Mouse (Mus musculus) neural tube, embryonic 14.5 days (tissue): ENCODE results near the gene Krtap21-1. TPM values are rescaled to one million over a fixed set of nuclear protein-coding genes. Genes with fewer than 3 reads are reported as not detected.

Source experiments
- ATAC-seq: fragments of 200-750 bp; cut with Nextera tagmentation; 2 replicates; pipeline ENCODE4 v1.8.0; 2017; ENCODE audit warnings: low read depth, mild to moderate bottlenecking, moderate TSS enrichment, moderate library complexity
- H3K27ac ChIP-seq: fragments of 300-500 bp; sonication (generic); 2 replicates; pipeline ENCODE4 v1.5.1; 2014; ENCODE audit warnings: low read depth, mild to moderate bottlenecking, control low read depth, low read length, moderate library complexity, mixed read lengths
- H3K27me3 ChIP-seq: fragments of 300-500 bp; sonication (generic); 2 replicates; pipeline ENCODE4 v1.6.1; 2014; ENCODE audit warnings: low read length; ENCODE audit not compliant: control insufficient read depth, insufficient read depth
- H3K36me3 ChIP-seq: fragments of 300-500 bp; sonication (generic); 2 replicates; pipeline ENCODE4 v1.6.1; 2014; ENCODE audit warnings: low read length, mixed read lengths; ENCODE audit not compliant: control insufficient read depth, insufficient read depth
- H3K4me1 ChIP-seq: fragments of 300-500 bp; sonication (generic); 2 replicates; pipeline ENCODE4 v1.6.1; 2014; ENCODE audit warnings: low read length; ENCODE audit not compliant: control insufficient read depth, insufficient read depth
- H3K4me2 ChIP-seq: fragments of 300-500 bp; sonication (generic); 2 replicates; pipeline ENCODE4 v1.6.1; 2014; ENCODE audit warnings: mild to moderate bottlenecking, low read depth, low read length, control low read depth
- H3K4me3 ChIP-seq: fragments of 300-500 bp; sonication (generic); 2 replicates; pipeline ENCODE4 v1.5.1; 2014; ENCODE audit warnings: low read depth, low read length, control low read depth, mixed read lengths
- H3K9ac ChIP-seq: fragments of 300-500 bp; sonication (generic); replicated peaks from 2 replicates; pipeline ENCODE4 v1.6.1; 2014; ENCODE audit warnings: low read depth, mild to moderate bottlenecking, control low read depth, low read length, mixed read lengths
- H3K9me3 ChIP-seq: fragments of 300-500 bp; sonication (generic); 2 replicates; pipeline ENCODE4 v1.6.1; 2016; ENCODE audit warnings: low read length; ENCODE audit not compliant: control insufficient read depth
- WGBS: fragments of 180-500 bp; shearing (Covaris S2); extraction: QIAGEN DNeasy Blood & Tissue Kit; methylation state at CpG from one replicate; pipeline ENCODE4 v1.1.7; 2014; 5-methylcytosine and 5-hydroxymethylcytosine counted together
- polyA plus RNA-seq: library from polyadenylated mRNA; unstranded; fragments of >200 nt; fragmentation: Nextera tagmentation; extraction: Ambion mirVana; gene quantifications from 2 replicates; pipeline ENCODE4 v1.2.1, GENCODE M21; 2014

The Krtap21-1 gene
- polyA plus RNA-seq, result not detected in 2 replicates

DNA sequence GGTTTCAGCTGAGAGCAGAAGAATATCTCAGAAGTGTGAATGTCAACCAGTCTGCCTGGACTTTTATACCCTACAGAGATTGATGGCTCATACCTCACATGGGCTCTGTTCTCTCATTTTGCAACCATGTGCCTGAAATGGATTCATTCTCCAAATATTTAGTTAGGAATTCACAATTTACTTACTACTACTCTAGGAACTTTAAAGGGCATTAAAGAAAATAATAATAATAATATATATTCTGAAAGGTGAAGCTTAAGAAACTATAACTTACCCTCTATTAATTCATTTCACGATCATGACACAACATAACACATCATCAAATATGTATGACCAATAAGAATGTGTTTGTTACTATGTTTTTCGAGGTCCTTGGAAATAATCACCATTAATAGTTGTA lies at the start of gene Krtap21-1:
Krtap21-1 (minus strand) TSS at position 101 of the 400 bp plus-strand sequence.
- H3K9ac ChIP-seq, result no peak within 1 kb of the TSS
- no peak for ATAC-seq
- WGBS, result 82% methylated on average over 2 of the region's 2 CpGs
- no peak within 1 kb of the TSS for H3K27ac ChIP-seq
- H3K27me3 ChIP-seq, result no peaks in the 10 kb centered on the region
- H3K4me3 ChIP-seq, result no peak within 1 kb of the TSS
- H3K4me2 ChIP-seq, result no peak within 1 kb of the TSS
- H3K36me3 ChIP-seq, result no peaks in the 10 kb centered on the region
- H3K9me3 ChIP-seq, result no peaks in the 10 kb centered on the region
- H3K4me1 ChIP-seq, result no peaks in the 10 kb centered on the region

DNA sequence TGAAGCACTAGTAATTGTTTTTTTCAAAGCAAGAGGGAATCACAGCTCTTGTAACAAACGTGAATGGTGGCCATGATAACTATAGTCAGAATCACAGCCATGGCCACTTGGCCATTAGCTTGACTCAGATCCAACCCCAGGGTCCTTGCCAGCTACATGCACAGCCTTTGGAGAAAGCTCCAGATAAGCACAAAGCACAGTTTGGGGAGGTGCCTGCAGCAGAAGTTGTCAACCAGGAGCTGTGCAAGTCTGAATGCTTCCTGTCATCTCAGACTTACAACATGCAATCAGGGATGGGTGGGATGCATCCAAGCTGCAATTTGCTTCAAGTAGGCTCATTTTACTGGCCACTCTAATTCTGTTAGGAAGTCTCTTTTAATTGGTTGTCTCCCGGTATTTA lies 25.9 kb upstream of the Krtap21-1 start:
- no peak overlapping the region for H3K4me2 ChIP-seq

DNA sequence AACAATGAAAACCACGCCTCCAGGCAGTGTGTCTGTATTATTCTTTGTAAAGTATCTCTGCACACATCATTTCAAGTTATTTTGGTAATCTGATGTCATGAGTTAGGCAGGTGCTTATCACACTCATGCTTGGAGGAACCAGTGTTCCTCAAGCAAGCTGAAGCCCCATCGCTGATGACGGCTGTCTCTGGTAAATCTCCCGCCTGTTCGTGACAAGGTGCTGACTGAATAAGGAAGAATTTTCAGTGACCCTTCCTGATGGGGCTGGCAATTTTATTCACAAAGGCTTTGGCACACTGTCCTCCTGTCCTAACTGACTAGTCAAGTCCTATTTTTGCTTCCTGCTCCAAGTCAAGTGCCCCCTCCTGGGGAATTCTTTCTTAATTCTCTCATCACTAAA lies 21.6 kb upstream of the Krtap21-1 start:
- Histone ChIP-seq H3K36me3 (no peaks in the 10 kb centered on the region), H3K4me3 (no peak overlapping the region), H3K27me3 (no peaks in the 10 kb centered on the region), H3K27ac (no peak overlapping the region), H3K9ac (no peak overlapping the region), H3K4me1 (no peaks in the 10 kb centered on the region), H3K4me2 (no peak overlapping the region), H3K9me3 (no peaks in the 10 kb centered on the region)
- WGBS, result 91% methylated on average over 5 of the region's 5 CpGs
- ATAC-seq, result no peak

More for the DNA sequence above, 25.9 kb upstream of the Krtap21-1 start:
- Histone ChIP-seq H3K27me3 (no peaks in the 10 kb centered on the region), H3K4me3 (no peak overlapping the region), H3K9ac (no peak overlapping the region), H3K36me3 (no peaks in the 10 kb centered on the region), H3K4me1 (no peaks in the 10 kb centered on the region), H3K27ac (no peak overlapping the region), H3K9me3 (no peaks in the 10 kb centered on the region)
- 69% methylated on average over 2 of the region's 2 CpGs for WGBS
- no peak for ATAC-seq

DNA sequence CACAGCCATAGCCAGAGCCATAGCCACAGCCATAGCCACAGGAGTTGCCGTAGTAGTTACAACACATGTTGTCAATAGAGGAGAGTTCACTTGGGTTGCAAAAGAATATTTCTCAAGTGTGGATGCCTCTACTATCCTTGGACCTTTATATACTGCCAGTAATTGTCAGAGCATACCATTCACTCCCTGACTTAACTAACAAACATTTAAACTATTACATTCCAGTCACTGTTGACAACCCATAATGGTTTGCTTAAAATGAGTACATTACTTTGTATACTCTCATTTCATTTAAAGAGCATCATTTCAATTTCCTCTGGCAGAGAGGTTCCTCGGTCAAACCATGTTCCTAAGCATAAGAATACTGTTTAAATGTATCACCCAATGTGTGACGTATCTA lies 16.3 kb upstream of the Krtap21-1 start, which contains the start of gene Krtap6-2:
Krtap6-2 (minus strand) TSS at position 101 of the 400 bp plus-strand sequence.
- Histone ChIP-seq H3K9me3 (no peaks in the 10 kb centered on the region), H3K9ac (no peak within 1 kb of the TSS), H3K4me2 (no peak within 1 kb of the TSS), H3K27me3 (no peaks in the 10 kb centered on the region), H3K36me3 (no peaks in the 10 kb centered on the region), H3K4me3 (no peak within 1 kb of the TSS), H3K27ac (no peak within 1 kb of the TSS), H3K4me1 (no peaks in the 10 kb centered on the region)
- 95% methylated on average over 3 of the region's 3 CpGs for WGBS
- no peak for ATAC-seq

DNA sequence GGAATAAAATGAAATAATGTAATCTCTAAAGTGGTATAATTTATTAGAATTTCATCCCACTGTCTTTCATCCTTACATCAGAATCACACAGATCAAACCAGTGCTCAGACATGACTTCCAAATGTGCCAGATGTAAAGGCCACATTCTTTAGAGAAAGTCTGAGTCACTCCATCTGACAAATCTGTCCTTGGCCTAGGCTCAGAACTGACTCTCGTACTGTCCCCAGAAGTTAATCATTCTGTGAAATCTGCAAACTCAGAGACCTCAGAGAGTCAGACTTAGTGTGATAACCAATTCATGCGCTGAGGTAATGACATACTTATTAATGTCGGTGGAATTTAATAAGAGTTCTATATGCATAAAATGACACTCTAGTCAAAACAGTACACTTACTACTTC lies 12.6 kb upstream of the Krtap21-1 start:
- no peak for ATAC-seq
- H3K36me3 ChIP-seq, result no peaks in the 10 kb centered on the region
- H3K4me3 ChIP-seq, result no peak overlapping the region
- H3K27me3 ChIP-seq, result no peaks in the 10 kb centered on the region
- 95% methylated on average over 3 of the region's 3 CpGs for WGBS
- no peak overlapping the region for H3K27ac ChIP-seq
- no peaks in the 10 kb centered on the region for H3K4me1 ChIP-seq
- no peaks in the 10 kb centered on the region for H3K9me3 ChIP-seq
- H3K9ac ChIP-seq, result no peak overlapping the region
- H3K4me2 ChIP-seq, result no peak overlapping the region

DNA sequence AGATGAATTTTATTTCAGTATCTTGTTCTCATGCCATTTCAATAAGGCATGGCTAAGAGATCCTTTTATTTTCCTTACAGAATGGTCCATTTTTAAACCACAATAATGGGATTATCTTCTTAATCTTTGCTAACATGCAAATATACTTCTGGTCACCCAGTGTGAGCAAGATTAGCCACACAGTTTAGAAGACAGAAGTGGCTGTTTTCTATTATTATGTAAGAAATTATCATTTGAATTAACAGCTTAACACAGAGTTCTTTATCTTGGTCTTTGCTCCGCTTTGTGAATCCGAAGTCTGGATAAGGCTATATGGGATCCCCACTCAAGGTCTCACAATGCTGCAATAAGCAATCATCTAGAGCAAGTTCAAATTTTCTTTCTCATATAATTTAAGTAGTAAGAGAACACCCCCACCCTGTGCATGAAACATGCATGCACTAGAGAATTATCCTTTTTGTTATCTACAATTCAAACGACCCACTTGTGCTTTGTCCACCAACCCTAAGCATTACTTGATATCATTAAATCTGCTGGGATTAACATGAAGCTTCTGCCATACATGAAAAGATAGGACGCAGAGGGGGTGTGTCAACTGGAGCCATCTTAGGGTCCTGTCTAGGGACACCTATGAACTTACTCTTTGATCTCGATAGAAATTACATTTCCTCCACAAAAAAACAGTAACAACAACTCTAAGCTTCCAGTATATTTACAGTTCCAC lies 6.8 kb upstream of the Krtap21-1 start:
- WGBS, result 81% methylated on average over 5 of the region's 5 CpGs
- H3K4me3 ChIP-seq, result no peak overlapping the region
- ATAC-seq, result no peak

DNA sequence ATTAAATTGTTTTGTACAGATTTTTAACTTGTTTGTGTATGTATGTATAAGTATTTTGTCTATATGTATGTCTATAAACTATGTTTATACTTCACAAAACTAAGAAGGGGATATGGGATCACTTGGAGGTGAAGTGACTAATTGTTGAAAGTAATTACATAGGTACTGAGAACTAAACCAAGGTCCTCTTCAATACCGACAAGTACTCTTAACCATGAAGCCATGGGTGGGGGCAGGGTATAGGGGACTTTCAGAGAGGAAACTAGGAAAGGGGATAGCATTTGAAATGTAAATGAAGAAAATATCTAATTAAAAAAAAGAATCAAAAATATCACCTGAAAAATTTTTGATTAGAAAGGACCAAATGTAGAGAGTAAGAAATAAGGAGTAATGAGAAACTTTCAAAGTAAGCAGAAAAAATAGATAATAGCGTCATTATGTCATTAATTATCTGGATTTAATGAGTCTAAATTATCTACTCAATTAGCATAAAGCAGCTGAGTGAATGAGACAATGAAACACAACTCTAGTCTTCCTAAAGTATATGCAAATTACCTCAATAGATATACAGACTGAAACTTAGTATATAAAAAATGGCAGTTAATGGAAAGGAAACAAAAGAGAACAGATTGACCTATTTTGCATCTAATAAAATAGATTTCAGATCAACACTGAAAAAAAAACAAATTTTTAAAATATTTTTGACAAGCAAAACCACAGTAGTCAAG lies 30.8 kb downstream of the Krtap21-1 start:
- no peaks in the 10 kb centered on the region for H3K36me3 ChIP-seq
- H3K27ac ChIP-seq, result no peak overlapping the region
- H3K9me3 ChIP-seq, result no peaks in the 10 kb centered on the region
- no peak overlapping the region for H3K4me2 ChIP-seq
- no peak overlapping the region for H3K9ac ChIP-seq
- H3K27me3 ChIP-seq, result no peaks in the 10 kb centered on the region
- H3K4me1 ChIP-seq, result no peaks in the 10 kb centered on the region
- ATAC-seq, result no peak
- 68% methylated on average over 2 of the region's 2 CpGs for WGBS
- H3K4me3 ChIP-seq, result no peak overlapping the region

More for the DNA sequence above, 6.8 kb upstream of the Krtap21-1 start:
- Histone ChIP-seq H3K9ac (no peak overlapping the region), H3K27ac (no peak overlapping the region), H3K4me2 (no peak overlapping the region), H3K36me3 (no peaks in the 10 kb centered on the region), H3K9me3 (no peaks in the 10 kb centered on the region), H3K27me3 (no peaks in the 10 kb centered on the region), H3K4me1 (no peaks in the 10 kb centered on the region)
